Mouse (Mus musculus): ENCODE results near the gene Rbfox1. TPM values are rescaled to one million over a fixed set of nuclear protein-coding genes. Genes with fewer than 3 reads are reported as not detected.

Gene Rbfox1
- polyA plus RNA-seq, 1 experiment from 2014 or later: 4.6 TPM

- Histone ChIP-seq H3K4me1 (replicated peaks; ENCODE audit: control insufficient read depth, insufficient read depth, low read length) (no peaks in the 10 kb centered on the region), H3K9me3 (ENCODE audit: control insufficient read depth, low read length) (no peaks in the 10 kb centered on the region), H3K4me2 (ENCODE audit: low read depth, low read length, severe bottlenecking) (no peak overlapping the region), H3K36me3 (ENCODE audit: control insufficient read depth, insufficient read depth, low read length) (no peaks in the 10 kb centered on the region), H3K27me3 (ENCODE audit: control insufficient read depth, insufficient read depth, low read length) (no peaks in the 10 kb centered on the region), H3K9ac (ENCODE audit: low read length) (no peak overlapping the region), H3K27ac (ENCODE audit: low read depth, low read length) (no peak overlapping the region), H3K4me3 (ENCODE audit: low read depth, low read length) (no peak overlapping the region)
- DNase-seq (ENCODE audit: low spot score) (no peak), ATAC-seq (replicated peaks; ENCODE audit: low FRiP score) (no peak)
These were observed 121.8 kb downstream of the Rbfox1 start for GRCm38 (mm10) chr16:6006996-6007395.

GRCm38 (mm10) chr16:6012853-6013252 lies 127.7 kb downstream of the Rbfox1 start:
- no peak for DNase-seq (ENCODE audit: low spot score)
- H3K27me3 ChIP-seq (ENCODE audit: control insufficient read depth, insufficient read depth, low read length): no peaks in the 10 kb centered on the region
- WGBS: 85% methylated on average over 3 of the region's 3 CpGs

GRCm38 (mm10) chr16:6018639-6019038 lies 133.5 kb downstream of the Rbfox1 start:
- Histone ChIP-seq H3K4me3 (ENCODE audit: low read depth, low read length) (no peak overlapping the region), H3K9ac (ENCODE audit: low read length) (no peak overlapping the region), H3K27ac (ENCODE audit: low read depth, low read length) (no peak overlapping the region), H3K27me3 (ENCODE audit: control insufficient read depth, insufficient read depth, low read length) (no peaks in the 10 kb centered on the region), H3K9me3 (ENCODE audit: control insufficient read depth, low read length) (no peaks in the 10 kb centered on the region), H3K4me1 (replicated peaks; ENCODE audit: control insufficient read depth, insufficient read depth, low read length) (no peaks in the 10 kb centered on the region), H3K36me3 (ENCODE audit: control insufficient read depth, insufficient read depth, low read length) (no peaks in the 10 kb centered on the region), H3K4me2 (ENCODE audit: low read depth, low read length, severe bottlenecking) (no peak overlapping the region)
- DNase-seq (ENCODE audit: low spot score): peak; percentile 79
- peak; percentile 49; the same call in 1 of the 2 replicates for ATAC-seq (replicated peaks; ENCODE audit: low FRiP score)
- WGBS: 53% methylated on average over 5 of the region's 5 CpGs

More at GRCm38 (mm10) chr16:6012853-6013252, 127.7 kb downstream of the Rbfox1 start:
- no peak overlapping the region for H3K4me2 ChIP-seq (ENCODE audit: low read depth, low read length, severe bottlenecking)
- no peaks in the 10 kb centered on the region for H3K9me3 ChIP-seq (ENCODE audit: control insufficient read depth, low read length)
- H3K4me3 ChIP-seq (ENCODE audit: low read depth, low read length): no peak overlapping the region
- ATAC-seq (replicated peaks; ENCODE audit: low FRiP score): no peak
- no peaks in the 10 kb centered on the region for H3K4me1 ChIP-seq (replicated peaks; ENCODE audit: control insufficient read depth, insufficient read depth, low read length)
- no peak overlapping the region for H3K27ac ChIP-seq (ENCODE audit: low read depth, low read length)
- H3K36me3 ChIP-seq (ENCODE audit: control insufficient read depth, insufficient read depth, low read length): no peaks in the 10 kb centered on the region
- H3K9ac ChIP-seq (ENCODE audit: low read length): no peak overlapping the region

- no peak overlapping the region for H3K4me3 ChIP-seq (ENCODE audit: low read depth, low read length)
- WGBS: 26% methylated on average over 1 of the region's 1 CpGs
- no peak overlapping the region for H3K4me2 ChIP-seq (ENCODE audit: low read depth, low read length, severe bottlenecking)
- no peak overlapping the region for H3K9ac ChIP-seq (ENCODE audit: low read length)
- ATAC-seq (replicated peaks; ENCODE audit: low FRiP score) (no peak), DNase-seq (ENCODE audit: low spot score) (no peak)
- H3K27ac ChIP-seq (ENCODE audit: low read depth, low read length): no peak overlapping the region
- H3K27me3 ChIP-seq (ENCODE audit: control insufficient read depth, insufficient read depth, low read length): no peaks in the 10 kb centered on the region
- no peaks in the 10 kb centered on the region for H3K9me3 ChIP-seq (ENCODE audit: control insufficient read depth, low read length)
- no peaks in the 10 kb centered on the region for H3K36me3 ChIP-seq (ENCODE audit: control insufficient read depth, insufficient read depth, low read length)
- H3K4me1 ChIP-seq (replicated peaks; ENCODE audit: control insufficient read depth, insufficient read depth, low read length): no peaks in the 10 kb centered on the region
These were observed 134.2 kb downstream of the Rbfox1 start for GRCm38 (mm10) chr16:6019361-6019760.

GRCm38 (mm10) chr16:6031280-6031679 lies 146.1 kb downstream of the Rbfox1 start:
- H3K4me2 ChIP-seq (ENCODE audit: low read depth, low read length, severe bottlenecking): no peak overlapping the region
- DNase-seq (ENCODE audit: low spot score) (no peak), ATAC-seq (replicated peaks; ENCODE audit: low FRiP score) (no peak)
- no peaks in the 10 kb centered on the region for H3K4me1 ChIP-seq (replicated peaks; ENCODE audit: control insufficient read depth, insufficient read depth, low read length)
- 89% methylated on average over 1 of the region's 1 CpGs for WGBS
- H3K4me3 ChIP-seq (ENCODE audit: low read depth, low read length): no peak overlapping the region
- no peaks in the 10 kb centered on the region for H3K9me3 ChIP-seq (ENCODE audit: control insufficient read depth, low read length)
- H3K36me3 ChIP-seq (ENCODE audit: control insufficient read depth, insufficient read depth, low read length): no peaks in the 10 kb centered on the region
- no peaks in the 10 kb centered on the region for H3K27me3 ChIP-seq (ENCODE audit: control insufficient read depth, insufficient read depth, low read length)
- no peak overlapping the region for H3K27ac ChIP-seq (ENCODE audit: low read depth, low read length)
- H3K9ac ChIP-seq (ENCODE audit: low read length): no peak overlapping the region

- Histone ChIP-seq H3K36me3 (ENCODE audit: control insufficient read depth, insufficient read depth, low read length) (no peaks in the 10 kb centered on the region), H3K27me3 (ENCODE audit: control insufficient read depth, insufficient read depth, low read length) (no peaks in the 10 kb centered on the region), H3K4me2 (ENCODE audit: low read depth, low read length, severe bottlenecking) (no peak overlapping the region), H3K9me3 (ENCODE audit: control insufficient read depth, low read length) (no peaks in the 10 kb centered on the region), H3K4me1 (replicated peaks; ENCODE audit: control insufficient read depth, insufficient read depth, low read length) (no peaks in the 10 kb centered on the region), H3K4me3 (ENCODE audit: low read depth, low read length) (no peak overlapping the region), H3K27ac (ENCODE audit: low read depth, low read length) (no peak overlapping the region), H3K9ac (ENCODE audit: low read length) (no peak overlapping the region)
- WGBS: 86% methylated on average over 7 of the region's 7 CpGs
- ATAC-seq (replicated peaks; ENCODE audit: low FRiP score): no peak
- DNase-seq (ENCODE audit: low spot score): no peak
These were observed 147.4 kb downstream of the Rbfox1 start for GRCm38 (mm10) chr16:6032563-6032962.

- Histone ChIP-seq H3K4me2 (ENCODE audit: low read depth, low read length, severe bottlenecking) (no peak overlapping the region), H3K9ac (ENCODE audit: low read length) (no peak overlapping the region), H3K4me3 (ENCODE audit: low read depth, low read length) (no peak overlapping the region), H3K27me3 (ENCODE audit: control insufficient read depth, insufficient read depth, low read length) (no peaks in the 10 kb centered on the region), H3K27ac (ENCODE audit: low read depth, low read length) (no peak overlapping the region), H3K4me1 (replicated peaks; ENCODE audit: control insufficient read depth, insufficient read depth, low read length) (no peaks in the 10 kb centered on the region), H3K36me3 (ENCODE audit: control insufficient read depth, insufficient read depth, low read length) (no peaks in the 10 kb centered on the region), H3K9me3 (ENCODE audit: control insufficient read depth, low read length) (no peaks in the 10 kb centered on the region)
- DNase-seq (ENCODE audit: low spot score) (no peak), ATAC-seq (replicated peaks; ENCODE audit: low FRiP score) (no peak)
- WGBS: 88% methylated on average over 3 of the region's 3 CpGs
These were observed 149.7 kb downstream of the Rbfox1 start for GRCm38 (mm10) chr16:6034876-6035275.

GRCm38 (mm10) chr16:6037009-6037408 lies 151.9 kb downstream of the Rbfox1 start:
- H3K27me3 ChIP-seq (ENCODE audit: control insufficient read depth, insufficient read depth, low read length): no peaks in the 10 kb centered on the region
- no peaks in the 10 kb centered on the region for H3K36me3 ChIP-seq (ENCODE audit: control insufficient read depth, insufficient read depth, low read length)
- no peak for ATAC-seq (replicated peaks; ENCODE audit: low FRiP score)
- no peaks in the 10 kb centered on the region for H3K4me1 ChIP-seq (replicated peaks; ENCODE audit: control insufficient read depth, insufficient read depth, low read length)
- DNase-seq (ENCODE audit: low spot score): no peak
- WGBS: 65% methylated on average over 7 of the region's 7 CpGs
- H3K9ac ChIP-seq (ENCODE audit: low read length): no peak overlapping the region
- H3K9me3 ChIP-seq (ENCODE audit: control insufficient read depth, low read length): no peaks in the 10 kb centered on the region
- H3K27ac ChIP-seq (ENCODE audit: low read depth, low read length): no peak overlapping the region
- H3K4me3 ChIP-seq (ENCODE audit: low read depth, low read length): no peak overlapping the region
- no peak overlapping the region for H3K4me2 ChIP-seq (ENCODE audit: low read depth, low read length, severe bottlenecking)

GRCm38 (mm10) chr16:6042766-6043165 lies 157.6 kb downstream of the Rbfox1 start:
- H3K4me3 ChIP-seq (ENCODE audit: low read depth, low read length): no peak overlapping the region
- H3K4me2 ChIP-seq (ENCODE audit: low read depth, low read length, severe bottlenecking): no peak overlapping the region
- DNase-seq (ENCODE audit: low spot score) (no peak), ATAC-seq (replicated peaks; ENCODE audit: low FRiP score) (no peak)
- no peaks in the 10 kb centered on the region for H3K27me3 ChIP-seq (ENCODE audit: control insufficient read depth, insufficient read depth, low read length)
- H3K27ac ChIP-seq (ENCODE audit: low read depth, low read length): no peak overlapping the region
- H3K36me3 ChIP-seq (ENCODE audit: control insufficient read depth, insufficient read depth, low read length): no peaks in the 10 kb centered on the region
- 87% methylated on average over 3 of the region's 3 CpGs for WGBS
- no peaks in the 10 kb centered on the region for H3K9me3 ChIP-seq (ENCODE audit: control insufficient read depth, low read length)
- no peaks in the 10 kb centered on the region for H3K4me1 ChIP-seq (replicated peaks; ENCODE audit: control insufficient read depth, insufficient read depth, low read length)
- no peak overlapping the region for H3K9ac ChIP-seq (ENCODE audit: low read length)

All from forebrain, embryonic 11.5 days (tissue).